Mouse (Mus musculus): Measurements from ENCODE around the gene Fxn.
A peak's percentile ranks its signal among the peaks of the same experiment; 100 is the strongest.
"Not testable (repeated sequence)": the region's sequence is repeated elsewhere in the genome, so short reads cannot be mapped to it uniquely, and the experiment has no call there.

The Fxn gene

GRCm38 (mm10) chr19:24241799-24242546 lies 38.4 kb downstream of the Fxn start:
- no peak for DNase-seq (ENCODE audit: low spot score in 2 of 2)

DNA sequence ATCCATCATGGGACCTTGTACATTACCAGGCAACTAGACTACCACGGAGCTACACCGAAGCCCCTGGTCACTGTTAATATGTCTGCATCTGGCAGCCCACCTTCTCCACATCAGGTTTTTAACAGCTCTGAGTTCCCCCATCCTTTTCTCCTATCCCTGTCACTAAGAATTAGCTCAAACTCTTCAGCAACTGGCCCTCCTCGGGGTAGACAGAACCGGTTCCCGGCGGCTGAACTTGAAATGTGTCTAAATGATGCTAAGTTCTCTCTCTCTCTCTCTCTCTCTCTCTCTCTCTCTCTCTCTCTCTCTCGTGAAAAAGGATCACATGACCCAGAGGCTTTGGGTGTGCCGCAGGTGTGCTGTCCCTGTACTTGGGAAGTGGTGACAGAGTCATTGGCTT lies 39.1 kb downstream of the Fxn start:
- DNase-seq (ENCODE audit: low spot score in 2 of 2), result no peak

DNA sequence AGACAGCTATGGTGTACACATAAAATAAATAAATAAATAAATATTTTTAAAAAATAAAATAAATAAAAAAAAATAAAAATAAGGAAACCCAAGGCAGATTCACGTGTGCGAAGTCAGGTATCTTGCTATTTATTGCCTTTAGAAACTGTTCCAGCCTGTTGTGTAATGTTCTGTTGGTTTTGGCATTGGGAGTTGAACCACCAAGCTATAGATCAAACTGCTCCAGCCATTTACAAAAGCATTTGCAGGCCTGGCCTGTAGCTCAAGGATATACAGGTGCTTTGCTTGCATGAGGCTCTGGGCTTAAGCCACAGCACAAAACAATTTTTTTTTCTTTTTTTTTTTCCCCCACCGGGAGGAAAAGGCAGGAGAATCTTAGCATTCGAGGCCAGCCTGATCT lies 42.4 kb downstream of the Fxn start:
- DNase-seq (ENCODE audit: low spot score in 2 of 2), result no peak

DNA sequence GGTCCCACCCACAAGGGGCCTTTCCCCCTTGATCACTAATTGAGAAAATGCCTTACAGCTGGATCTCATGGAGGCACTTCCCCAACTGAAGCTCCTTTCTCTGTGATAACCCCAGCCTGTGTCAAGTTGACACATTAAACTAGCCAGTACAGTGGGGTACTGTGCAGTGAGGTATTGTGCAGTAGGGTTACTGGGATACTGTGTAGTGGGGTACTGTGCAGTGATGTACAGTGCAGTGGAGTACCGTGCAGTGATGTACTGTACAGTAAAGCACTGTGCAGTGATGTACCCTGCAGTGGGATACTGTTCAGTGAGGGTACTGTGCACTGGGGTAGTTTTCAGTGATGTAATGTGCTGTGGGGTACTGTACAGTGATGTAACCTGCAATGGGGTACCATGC lies 48.0 kb downstream of the Fxn start:
- not testable (repeated sequence) for DNase-seq (ENCODE audit: low spot score in 2 of 2)

DNA sequence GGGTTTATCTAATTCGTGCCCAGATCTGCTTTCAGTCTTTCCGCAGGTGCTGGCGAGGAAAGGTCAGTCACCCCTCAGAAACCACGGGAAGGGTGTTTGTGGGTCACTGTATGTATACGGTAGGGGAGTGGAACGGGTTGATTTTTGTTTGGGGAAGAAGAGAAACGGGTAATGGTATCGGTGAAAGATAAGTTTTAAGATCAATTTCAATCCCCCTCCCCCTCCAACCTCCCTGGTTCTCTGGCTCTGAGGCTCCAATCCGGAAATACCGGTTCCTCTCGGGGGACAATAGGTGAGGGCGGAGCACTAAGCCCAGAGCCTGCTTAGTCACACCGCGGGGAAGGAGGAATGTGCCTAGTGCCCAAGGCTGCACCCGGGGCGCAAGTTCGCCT lies 55.1 kb downstream of the Fxn start:
- DNase-seq (ENCODE audit: low spot score in 2 of 2), result no peak

GRCm38 (mm10) chr19:24224500-24225304 lies 55.7 kb downstream of the Fxn start, which contains the start of gene Tjp2:
Gene Tjp2 (minus strand): TSS chr19:24225030.
- peak; percentile 14 to 59 for DNase-seq (ENCODE audit: low spot score in 2 of 2)

DNA sequence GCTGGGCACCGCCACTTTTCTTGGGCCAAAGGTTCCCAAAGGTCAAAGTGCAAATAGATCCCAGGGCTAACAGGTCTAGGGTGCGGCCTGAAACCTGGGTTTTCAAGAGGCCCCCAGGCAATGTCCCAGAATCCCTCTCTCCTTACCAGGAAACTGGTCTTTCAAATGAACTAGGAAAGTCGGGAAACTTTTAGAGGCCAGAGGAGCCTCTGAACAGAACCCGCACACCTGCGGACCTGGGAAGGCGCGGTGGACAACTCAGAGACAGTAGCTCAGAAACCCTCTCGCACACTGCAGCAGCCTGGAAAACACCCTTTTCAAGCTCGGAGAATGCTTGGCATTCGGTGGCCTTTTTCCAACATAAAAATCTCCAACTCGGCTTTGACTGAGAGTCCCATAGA lies 56.6 kb downstream of the Fxn start:
- DNase-seq (ENCODE audit: low spot score in 2 of 2), result no peak

DNA sequence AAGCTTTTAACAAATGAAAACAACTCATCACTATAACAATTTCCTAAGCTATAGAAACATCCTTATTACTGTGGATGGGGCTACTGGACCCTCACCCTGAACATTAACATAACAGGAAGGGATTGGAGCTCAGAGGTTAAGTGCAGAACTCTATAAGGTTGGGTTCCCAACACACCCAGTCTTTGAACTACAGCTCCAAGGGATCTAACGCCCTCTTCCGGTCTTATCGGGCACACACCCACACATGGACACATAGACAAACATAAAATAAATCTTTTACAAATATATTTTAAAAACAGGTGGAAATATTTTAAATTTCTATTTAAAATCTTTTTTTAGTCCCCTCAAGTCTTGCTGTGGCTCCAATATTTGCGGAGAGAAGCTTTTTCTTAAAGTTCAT lies 59.0 kb downstream of the Fxn start:
- DNase-seq (ENCODE audit: low spot score in 2 of 2), result no peak

- no peak for DNase-seq (ENCODE audit: low spot score in 2 of 2)
Observed at GRCm38 (mm10) chr19:24220795-24221445, 59.5 kb downstream of the Fxn start.

DNA sequence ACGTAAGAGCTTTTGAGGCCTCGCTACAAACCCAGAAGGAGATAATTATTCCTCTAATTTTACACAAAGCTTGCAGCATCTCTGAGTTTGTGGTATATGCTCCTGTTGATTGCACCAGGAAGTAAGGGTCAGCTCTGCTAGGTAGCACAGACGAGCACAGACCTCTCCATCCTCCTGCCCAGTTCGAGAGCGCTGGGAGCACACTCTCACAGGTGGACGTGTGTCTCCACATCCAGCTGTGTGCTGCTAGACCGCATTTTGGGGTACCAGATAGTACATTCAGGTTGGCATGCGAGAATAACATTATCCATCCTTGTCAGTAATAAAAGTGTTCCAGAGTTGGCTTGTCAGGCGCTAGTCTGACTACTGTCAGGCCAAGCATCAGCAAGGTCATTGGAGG lies 61.4 kb downstream of the Fxn start:
- no peak for DNase-seq (ENCODE audit: low spot score in 2 of 2)

DNA sequence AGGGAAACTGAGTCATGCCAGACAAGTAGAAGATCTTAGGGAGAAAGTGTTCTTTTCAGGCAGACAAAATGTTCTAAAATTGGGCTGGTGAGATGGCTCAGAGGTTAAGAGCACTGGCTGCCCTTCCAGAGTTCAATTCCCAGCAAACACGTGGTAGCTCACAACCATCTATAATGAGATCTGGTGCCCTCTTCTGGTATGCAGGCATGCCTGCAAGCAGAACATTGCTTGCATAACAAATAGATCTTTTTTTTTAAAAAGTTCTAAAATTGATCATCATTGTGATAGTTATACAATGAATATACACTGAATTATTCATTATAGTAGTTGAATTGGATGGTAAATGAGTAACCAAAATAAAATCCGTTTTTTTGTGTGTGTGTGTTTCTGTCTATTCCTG lies 62.1 kb downstream of the Fxn start:
- DNase-seq (ENCODE audit: low spot score in 2 of 2), result no peak

DNA sequence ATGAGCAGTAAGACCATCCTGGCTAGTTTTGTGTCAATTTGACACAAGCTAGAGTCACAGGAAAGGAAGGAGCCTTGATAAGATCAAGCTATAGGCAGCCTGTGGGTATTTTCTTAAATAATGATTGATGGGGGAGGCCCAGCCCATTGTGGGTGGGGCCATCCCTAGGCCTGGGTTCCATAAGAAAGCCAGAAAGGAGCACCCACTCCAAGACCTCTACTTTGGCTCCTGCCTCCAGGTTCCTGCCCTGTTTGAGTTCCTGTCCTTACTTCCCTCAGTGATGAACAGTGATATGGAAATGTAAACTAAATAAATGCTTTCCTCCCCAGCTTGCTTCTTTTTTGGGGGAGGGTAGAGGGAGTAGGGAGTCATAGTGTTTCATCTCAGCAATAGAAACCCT lies 62.6 kb downstream of the Fxn start:
- DNase-seq (ENCODE audit: low spot score in 2 of 2), result no peak

DNA sequence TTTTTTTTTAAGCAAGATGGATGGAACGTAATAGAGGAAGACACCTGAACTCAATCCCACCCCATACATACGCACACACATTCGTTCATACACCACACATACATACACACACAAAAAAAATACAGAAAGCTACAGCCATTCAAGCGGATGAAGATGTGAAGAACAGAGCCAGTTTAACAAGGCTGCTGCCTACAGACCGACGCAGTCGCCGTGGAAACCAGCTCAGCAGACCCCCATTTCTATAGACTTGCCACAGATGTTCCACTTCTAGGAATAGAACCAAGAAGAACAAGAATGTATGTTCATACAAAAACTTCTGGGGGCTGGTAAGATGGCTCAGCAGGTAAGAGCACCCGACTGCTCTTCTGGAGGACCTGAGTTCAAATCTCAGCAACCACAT lies 63.6 kb downstream of the Fxn start:
- no peak for DNase-seq (ENCODE audit: low spot score in 2 of 2)

DNA sequence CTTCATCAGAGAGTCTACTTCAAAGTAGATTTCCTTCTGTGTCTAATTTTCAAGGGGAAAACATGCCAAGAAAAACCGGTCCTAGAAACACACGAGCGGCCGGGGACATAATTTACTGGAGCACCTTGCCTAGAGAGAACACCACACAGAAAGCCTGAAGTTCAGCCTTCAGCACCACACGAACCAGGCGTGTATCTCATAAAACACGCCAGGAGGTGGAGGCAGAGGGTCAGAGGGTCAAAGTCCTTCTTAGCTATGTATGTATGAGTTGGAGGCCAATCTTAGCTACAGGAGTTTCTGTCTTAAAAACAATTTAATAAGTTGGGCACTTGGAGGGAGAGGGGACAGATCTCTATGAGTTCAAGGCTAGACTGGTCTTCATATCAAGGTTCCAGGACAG lies 65.5 kb downstream of the Fxn start:
- DNase-seq (ENCODE audit: low spot score in 2 of 2), result no peak

DNA sequence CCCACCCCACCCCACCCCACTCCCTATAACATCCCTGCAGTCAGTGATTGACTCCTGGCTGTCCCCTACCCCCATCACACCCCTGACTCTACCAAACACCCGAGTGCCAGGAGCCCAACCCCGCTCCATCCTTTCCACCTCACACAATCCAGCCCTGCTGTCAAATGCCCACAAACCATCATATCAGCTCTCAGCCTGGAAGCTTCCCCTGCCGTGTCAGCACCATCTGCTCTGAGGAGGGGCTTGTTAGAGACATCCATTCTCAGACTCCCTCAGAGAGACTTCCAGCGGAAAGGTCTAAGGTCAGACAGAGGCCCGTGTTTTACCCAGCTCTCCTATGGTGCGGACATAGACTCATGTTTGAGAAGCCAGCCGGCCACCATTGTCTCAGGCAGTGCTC lies 67.1 kb downstream of the Fxn start:
- DNase-seq (ENCODE audit: low spot score in 2 of 2), result no peak

DNA sequence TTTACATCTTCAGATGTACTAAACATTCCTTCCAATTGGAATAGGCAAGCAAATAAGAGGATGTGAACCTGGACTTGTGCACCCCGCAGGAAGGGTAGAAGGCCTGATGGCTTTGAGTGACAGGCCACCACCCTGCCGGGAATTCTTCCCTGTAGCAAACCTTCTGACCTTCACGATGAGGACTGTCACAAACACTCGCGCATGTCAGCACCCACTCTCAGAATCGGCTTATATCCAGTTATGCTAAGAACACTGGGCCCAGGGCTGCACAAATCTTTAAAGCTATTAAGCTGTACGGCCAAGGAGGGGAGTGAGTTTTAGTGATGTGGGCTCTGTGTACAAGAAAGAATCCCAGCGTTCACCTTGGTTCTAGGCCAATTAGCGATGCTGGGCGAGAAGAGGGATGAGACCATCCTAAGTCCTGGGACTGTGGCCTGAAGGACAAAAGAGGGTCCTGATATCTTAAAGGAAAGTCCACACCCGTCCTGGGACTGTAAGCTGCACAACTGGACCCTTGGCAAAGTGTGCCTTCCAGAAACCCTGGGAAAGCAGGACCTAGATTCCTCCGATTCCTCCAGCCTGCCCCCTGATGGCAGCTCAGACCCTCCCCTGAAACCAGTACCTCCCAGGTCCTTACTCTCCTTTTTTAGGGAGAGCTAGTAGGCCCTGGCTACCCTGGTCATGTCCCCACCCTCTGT lies 67.7 kb downstream of the Fxn start:
- no peak for DNase-seq (ENCODE audit: low spot score in 2 of 2)
